Mouse (Mus musculus) embryonic facial prominence, embryonic 11.5 days (tissue): ENCODE data around the gene Gtpbp1. TPM values are rescaled to one million over a fixed set of nuclear protein-coding genes. Genes with fewer than 3 reads are reported as not detected.

Experiments
- ATAC-seq: fragments of 200-750 bp; cut with Nextera tagmentation; replicated peaks from 2 replicates; pipeline ENCODE4 v1.8.0; 2017; ENCODE audit warnings: low read depth; ENCODE audit not compliant: insufficient number of reproducible peaks, low FRiP score, low TSS enrichment
- DNase-seq: peaks from one replicate; pipeline ENCODE4 v3.0.0-alpha.2; 2015; ENCODE audit warnings: low spot score
- H3K27ac ChIP-seq: fragments of 300-500 bp; sonication (generic); replicated peaks from 2 replicates; pipeline ENCODE4 v1.5.1; 2014; ENCODE audit warnings: mild to moderate bottlenecking, low read depth, low read length, control low read depth
- H3K27me3 ChIP-seq: fragments of 300-500 bp; sonication (generic); 2 replicates; pipeline ENCODE4 v1.6.1; 2014; ENCODE audit warnings: mild to moderate bottlenecking, low read length, moderate library complexity, mixed read lengths; ENCODE audit not compliant: control insufficient read depth, insufficient read depth
- H3K36me3 ChIP-seq: fragments of 300-500 bp; sonication (generic); replicated peaks from 2 replicates; pipeline ENCODE4 v1.6.1; 2014; ENCODE audit warnings: low read depth, mild to moderate bottlenecking, low read length, moderate library complexity, mixed read lengths; ENCODE audit not compliant: control insufficient read depth, insufficient read depth
- H3K4me1 ChIP-seq: fragments of 300-500 bp; sonication (generic); 2 replicates; pipeline ENCODE4 v1.6.1; 2014; ENCODE audit warnings: low read length, mixed read lengths; ENCODE audit not compliant: control insufficient read depth, insufficient read depth
- H3K4me2 ChIP-seq: fragments of 300-500 bp; sonication (generic); 2 replicates; pipeline ENCODE4 v1.6.1; 2014; ENCODE audit warnings: low read depth, mild to moderate bottlenecking, control low read depth, low read length, moderate library complexity
- H3K4me3 ChIP-seq: fragments of 300-500 bp; sonication (generic); 2 replicates; pipeline ENCODE4 v1.5.1; 2014; ENCODE audit warnings: low read depth, low read length, control low read depth
- H3K9ac ChIP-seq: fragments of 300-500 bp; sonication (generic); replicated peaks from 2 replicates; pipeline ENCODE4 v1.6.1; 2014; ENCODE audit warnings: mild to moderate bottlenecking, control low read depth, low read length
- H3K9me3 ChIP-seq: fragments of 300-500 bp; sonication (generic); replicated peaks from 2 replicates; pipeline ENCODE4 v1.6.1; 2016; ENCODE audit warnings: mild to moderate bottlenecking, low read length, inconsistent platforms, mixed read lengths; ENCODE audit not compliant: control insufficient read depth
- WGBS: fragments of 180-500 bp; shearing (Covaris S2); extraction: QIAGEN DNeasy Blood & Tissue Kit; methylation state at CpG from one replicate; pipeline ENCODE4 v1.1.7; 2014; 5-methylcytosine and 5-hydroxymethylcytosine counted together
- polyA plus RNA-seq: library from polyadenylated mRNA; unstranded; fragments of >200 nt; fragmentation: Nextera tagmentation; extraction: Ambion mirVana; gene quantifications from 2 replicates; pipeline ENCODE4 v1.2.1, GENCODE M21; 2014

The Gtpbp1 gene
- polyA plus RNA-seq, 1 experiment from 2014 or later: 29.2 TPM

DNA sequence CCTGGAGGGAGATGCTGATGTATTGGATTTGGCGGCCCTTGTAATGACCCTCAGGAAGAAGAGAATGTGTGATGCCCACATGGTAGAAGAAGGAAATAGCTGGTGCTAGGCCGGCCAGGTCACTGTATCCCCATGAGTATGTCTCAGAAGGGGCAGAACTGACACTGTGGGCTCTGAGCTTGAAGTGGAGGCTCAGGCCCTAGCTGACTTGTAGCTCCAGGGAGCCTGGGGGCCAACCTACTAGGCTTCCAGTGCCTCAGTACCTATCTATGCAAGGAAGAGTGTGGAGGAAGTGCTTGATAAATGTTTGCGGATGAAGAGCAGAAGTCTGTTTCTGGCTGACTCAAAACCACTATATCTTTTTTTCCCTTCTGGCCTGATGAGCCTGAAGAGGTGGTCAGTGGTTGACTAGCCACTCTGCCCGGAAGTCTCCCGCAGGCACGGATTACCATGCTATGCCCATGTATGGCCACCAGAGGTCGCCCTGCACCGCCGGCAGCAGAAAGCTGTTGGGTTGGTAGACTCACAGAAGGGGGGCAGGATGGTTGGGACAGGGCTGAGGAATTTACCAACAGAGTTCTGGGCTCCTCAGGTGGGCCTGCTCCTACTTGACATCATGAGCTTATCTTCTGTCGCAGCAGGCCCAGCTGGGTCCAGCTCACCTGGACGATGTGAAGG lies 62.2 kb downstream of the Gtpbp1 start:
- Histone ChIP-seq H3K36me3 (no peaks in the 10 kb centered on the region), H3K27ac (no peak overlapping the region), H3K4me3 (no peak overlapping the region), H3K4me2 (no peak overlapping the region), H3K9ac (no peak overlapping the region), H3K9me3 (no peaks in the 10 kb centered on the region), H3K4me1 (no peaks in the 10 kb centered on the region), H3K27me3 (no peaks in the 10 kb centered on the region)
- ATAC-seq (0 out of 2 replicates have a peak, but pooled peaks have one; percentile 64), DNase-seq (peak; percentile 74)
- 22% methylated on average over 11 of the region's 11 CpGs for WGBS

DNA sequence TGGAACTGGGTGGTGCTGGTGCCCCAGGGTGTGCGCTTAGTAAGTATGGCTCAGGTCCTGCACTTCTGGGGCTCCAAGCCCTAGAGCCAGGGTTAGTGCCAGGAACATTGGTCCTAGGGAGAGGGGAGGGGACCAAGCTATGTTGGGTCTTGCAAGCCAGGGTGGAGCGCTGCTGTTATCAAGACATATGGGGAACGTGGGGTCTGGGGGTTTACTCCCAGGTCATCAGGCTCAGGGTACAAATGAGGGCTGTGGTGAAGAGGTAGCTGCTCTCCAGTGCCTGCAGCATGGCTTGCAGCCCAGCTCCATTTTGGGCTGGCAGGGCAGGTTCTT lies 62.7 kb downstream of the Gtpbp1 start:
- H3K27ac ChIP-seq: no peak overlapping the region
- H3K4me2 ChIP-seq: no peak overlapping the region
- DNase-seq (no peak), ATAC-seq (no peak; the same call in 1 of the 2 replicates)
- H3K4me1 ChIP-seq: no peaks in the 10 kb centered on the region
- H3K4me3 ChIP-seq: no peak overlapping the region
- H3K9ac ChIP-seq: no peak overlapping the region
- 88% methylated on average over 3 of the region's 3 CpGs for WGBS
- no peaks in the 10 kb centered on the region for H3K27me3 ChIP-seq
- H3K9me3 ChIP-seq: no peaks in the 10 kb centered on the region
- H3K36me3 ChIP-seq: no peaks in the 10 kb centered on the region

DNA sequence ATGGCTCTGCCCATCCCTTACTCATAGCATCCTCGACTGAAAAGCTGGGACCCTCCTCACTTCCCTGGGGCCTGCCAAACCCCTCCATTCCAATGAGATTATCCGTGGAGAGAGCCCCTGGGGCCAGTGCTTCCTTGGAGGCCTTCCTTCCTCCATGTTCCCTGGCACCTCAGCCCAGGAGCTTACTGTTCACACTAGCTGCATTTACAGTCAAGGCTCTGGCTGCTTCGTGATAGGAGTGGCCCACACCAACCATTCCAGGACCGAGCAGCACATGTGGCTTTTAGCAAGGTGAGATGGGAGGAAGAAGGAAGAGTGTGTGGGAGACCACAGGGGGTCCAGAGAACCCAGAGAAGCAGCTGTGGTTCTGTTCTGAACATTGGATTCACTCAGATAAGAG lies 63.2 kb downstream of the Gtpbp1 start:
- no peaks in the 10 kb centered on the region for H3K9me3 ChIP-seq
- DNase-seq (no peak), ATAC-seq (no peak)
- H3K4me3 ChIP-seq: no peak overlapping the region
- H3K4me1 ChIP-seq: no peaks in the 10 kb centered on the region
- no peaks in the 10 kb centered on the region for H3K36me3 ChIP-seq
- H3K4me2 ChIP-seq: no peak overlapping the region
- H3K27me3 ChIP-seq: no peaks in the 10 kb centered on the region
- WGBS: 46% methylated on average over 4 of the region's 4 CpGs
- H3K9ac ChIP-seq: no peak overlapping the region
- H3K27ac ChIP-seq: no peak overlapping the region

DNA sequence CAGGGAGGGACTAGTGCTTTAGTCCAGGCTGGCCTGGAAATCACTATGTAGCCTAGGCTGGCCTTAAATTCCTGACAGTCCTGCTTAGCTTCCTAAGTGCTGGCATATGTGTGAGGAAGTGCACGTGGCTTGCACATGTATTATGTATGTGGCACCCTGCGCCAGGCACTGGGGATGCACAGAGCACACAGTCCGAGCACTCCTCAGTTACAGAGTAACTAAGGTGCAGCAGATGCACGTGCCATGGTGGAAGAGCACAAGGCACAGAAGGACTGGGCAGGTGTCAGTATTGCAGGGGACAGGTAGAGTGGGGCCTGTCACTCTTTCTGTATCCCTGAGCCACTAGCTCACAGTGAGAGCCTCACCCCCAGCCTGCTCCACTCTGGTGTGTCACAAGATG lies 64.5 kb downstream of the Gtpbp1 start:
- no peaks in the 10 kb centered on the region for H3K9me3 ChIP-seq
- 82% methylated on average over 4 of the region's 4 CpGs for WGBS
- H3K27ac ChIP-seq: no peak overlapping the region
- no peak overlapping the region for H3K4me3 ChIP-seq
- no peaks in the 10 kb centered on the region for H3K36me3 ChIP-seq
- H3K4me1 ChIP-seq: no peaks in the 10 kb centered on the region
- ATAC-seq (no peak), DNase-seq (no peak)
- H3K27me3 ChIP-seq: no peaks in the 10 kb centered on the region
- H3K4me2 ChIP-seq: no peak overlapping the region
- H3K9ac ChIP-seq: no peak overlapping the region

DNA sequence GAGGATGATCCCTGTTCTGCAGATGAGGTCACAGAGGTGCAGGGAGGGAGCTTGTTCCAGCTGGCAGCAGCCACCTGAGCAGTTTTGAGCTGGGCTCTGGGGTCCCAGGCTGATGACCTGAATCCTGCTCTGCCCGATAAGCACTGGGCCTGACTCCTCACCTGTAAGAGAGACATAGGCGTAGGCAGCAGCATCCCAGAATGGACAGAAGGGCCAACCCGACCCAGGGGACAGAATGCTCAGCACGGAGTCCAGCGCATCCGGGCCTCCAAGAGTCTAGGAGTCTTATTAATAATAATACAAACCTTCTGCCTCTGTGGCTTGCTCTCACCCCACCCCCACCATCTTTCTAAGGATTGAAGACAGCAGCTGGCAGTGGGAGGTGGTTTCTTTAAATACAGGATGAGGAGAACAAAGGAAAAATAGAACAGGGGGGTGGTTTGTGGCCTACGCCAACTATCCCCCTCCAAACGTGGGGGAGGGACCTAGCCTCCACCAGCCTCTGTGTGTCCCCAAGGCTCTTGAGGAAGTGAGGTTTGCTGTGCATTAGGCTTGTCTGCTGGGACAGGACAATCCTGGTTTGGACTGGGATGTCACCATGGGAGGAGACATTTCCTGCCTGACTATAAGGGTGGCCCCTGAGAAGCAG lies 65.5 kb downstream of the Gtpbp1 start:
- H3K9ac ChIP-seq: no peak overlapping the region
- H3K36me3 ChIP-seq: no peaks in the 10 kb centered on the region; the same call in 1 of the 2 replicates
- no peaks in the 10 kb centered on the region for H3K4me1 ChIP-seq
- no peak overlapping the region for H3K4me3 ChIP-seq
- 71% methylated on average over 8 of the region's 8 CpGs for WGBS
- DNase-seq: no peak
- ATAC-seq: no peak
- H3K27ac ChIP-seq: no peak overlapping the region
- no peaks in the 10 kb centered on the region for H3K27me3 ChIP-seq
- H3K4me2 ChIP-seq: no peak overlapping the region
- H3K9me3 ChIP-seq: no peaks in the 10 kb centered on the region

DNA sequence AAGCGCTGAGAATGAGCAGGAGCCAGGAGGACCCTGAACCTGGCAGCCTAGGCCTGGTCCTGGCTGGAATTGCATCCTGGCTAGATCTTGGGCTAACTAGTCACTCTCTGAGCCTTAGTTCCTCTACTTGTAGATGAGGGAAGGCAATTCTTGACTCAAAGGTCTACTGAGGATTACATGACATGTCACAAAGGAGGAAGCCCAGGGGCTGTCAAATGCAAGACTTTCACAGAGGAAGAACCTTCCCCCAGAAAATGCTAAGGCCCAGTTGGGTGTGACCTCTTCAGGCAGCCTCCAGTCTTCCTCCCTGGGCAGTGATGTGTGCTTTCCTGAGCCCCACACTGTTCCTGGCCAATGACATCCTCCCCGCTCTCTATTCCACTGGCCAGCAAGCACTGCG lies 66.5 kb downstream of the Gtpbp1 start:
- Histone ChIP-seq H3K27me3 (no peaks in the 10 kb centered on the region), H3K36me3 (no peaks in the 10 kb centered on the region; the same call in 1 of the 2 replicates), H3K4me2 (no peak overlapping the region), H3K4me3 (no peak overlapping the region), H3K27ac (no peak overlapping the region), H3K4me1 (no peaks in the 10 kb centered on the region), H3K9ac (no peak overlapping the region), H3K9me3 (no peaks in the 10 kb centered on the region)
- DNase-seq: no peak
- no peak for ATAC-seq
- WGBS: 88% methylated on average over 3 of the region's 3 CpGs

DNA sequence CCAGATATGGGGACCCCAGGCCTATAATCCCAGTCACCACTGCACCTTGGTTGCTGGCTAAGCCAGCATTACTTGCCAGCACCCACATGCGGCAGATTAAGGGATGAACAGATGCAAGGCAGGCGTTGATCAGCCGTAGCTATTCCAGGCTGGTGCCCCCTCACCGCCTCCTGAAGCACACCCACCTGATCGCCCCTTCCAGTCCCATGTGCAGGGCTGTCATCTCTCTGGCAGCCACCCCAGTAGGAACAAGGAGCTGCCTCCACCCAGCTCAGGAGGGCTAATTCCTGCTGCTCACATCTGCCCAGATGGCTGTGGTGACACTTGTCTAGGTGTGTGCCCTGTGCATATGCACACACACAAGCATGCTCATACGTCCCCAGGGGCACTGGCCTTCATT lies 70.3 kb downstream of the Gtpbp1 start:
- H3K4me3 ChIP-seq: no peak overlapping the region
- no peaks in the 10 kb centered on the region for H3K4me1 ChIP-seq
- 83% methylated on average over 6 of the region's 6 CpGs for WGBS
- ATAC-seq (no peak), DNase-seq (no peak)
- no peak overlapping the region for H3K4me2 ChIP-seq
- no peaks in the 10 kb centered on the region for H3K27me3 ChIP-seq
- no peaks in the 10 kb centered on the region for H3K9me3 ChIP-seq
- H3K36me3 ChIP-seq: no peaks in the 10 kb centered on the region; the same call in 1 of the 2 replicates
- no peak overlapping the region; the same call in 1 of the 2 replicates for H3K9ac ChIP-seq
- H3K27ac ChIP-seq: no peak overlapping the region

DNA sequence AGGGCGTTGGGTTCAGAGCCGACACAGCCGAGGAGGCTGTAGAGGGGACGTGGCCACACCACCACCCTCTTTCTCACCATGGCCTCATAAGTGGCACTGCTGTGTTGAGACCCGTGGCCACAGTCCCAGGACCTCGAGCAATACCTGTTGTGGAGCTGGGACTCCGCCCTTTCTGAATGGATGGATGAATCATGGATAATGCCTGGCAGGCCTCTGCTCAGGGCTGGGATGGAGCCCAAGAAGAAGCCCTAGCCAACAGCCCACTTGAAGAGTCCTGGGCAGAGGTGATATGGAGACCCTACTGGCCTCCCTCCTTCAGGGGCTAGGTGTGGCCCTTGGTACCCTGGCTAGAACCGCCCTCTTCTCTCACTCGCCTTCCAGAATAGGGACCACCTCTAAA lies 72.4 kb downstream of the Gtpbp1 start:
- ATAC-seq: no peak
- DNase-seq: no peak
- 88% methylated on average over 9 of the region's 9 CpGs for WGBS
- Histone ChIP-seq H3K27me3 (no peaks in the 10 kb centered on the region), H3K9ac (no peak overlapping the region), H3K4me3 (no peak overlapping the region), H3K36me3 (no peaks in the 10 kb centered on the region; the same call in 1 of the 2 replicates), H3K9me3 (no peaks in the 10 kb centered on the region), H3K4me2 (no peak overlapping the region), H3K4me1 (no peaks in the 10 kb centered on the region), H3K27ac (no peak overlapping the region)
